Mouse (Mus musculus) heart, postnatal 0 days (tissue): ENCODE measurements around the gene Zmiz1.

Experiments used
- CTCF ChIP-seq: IDR thresholded peaks from 2 replicates; pipeline ENCODE4 v1.5.1; 2016; ENCODE audit warnings: antibody characterized with exemption, control low read depth, low read depth
- EP300 ChIP-seq: IDR thresholded peaks from 2 replicates; pipeline ENCODE4 v1.6.1; 2016; ENCODE audit warnings: antibody characterized with exemption, low read depth

- TF ChIP-seq CTCF: no peak
- TF ChIP-seq EP300: no peak
Measured at GRCm38 (mm10) chr14:25708451-25708850, 249.5 kb downstream of the Zmiz1 start.
